ENCODE assay signal across 9 mouse cellular contexts in the genomic region with DNA sequence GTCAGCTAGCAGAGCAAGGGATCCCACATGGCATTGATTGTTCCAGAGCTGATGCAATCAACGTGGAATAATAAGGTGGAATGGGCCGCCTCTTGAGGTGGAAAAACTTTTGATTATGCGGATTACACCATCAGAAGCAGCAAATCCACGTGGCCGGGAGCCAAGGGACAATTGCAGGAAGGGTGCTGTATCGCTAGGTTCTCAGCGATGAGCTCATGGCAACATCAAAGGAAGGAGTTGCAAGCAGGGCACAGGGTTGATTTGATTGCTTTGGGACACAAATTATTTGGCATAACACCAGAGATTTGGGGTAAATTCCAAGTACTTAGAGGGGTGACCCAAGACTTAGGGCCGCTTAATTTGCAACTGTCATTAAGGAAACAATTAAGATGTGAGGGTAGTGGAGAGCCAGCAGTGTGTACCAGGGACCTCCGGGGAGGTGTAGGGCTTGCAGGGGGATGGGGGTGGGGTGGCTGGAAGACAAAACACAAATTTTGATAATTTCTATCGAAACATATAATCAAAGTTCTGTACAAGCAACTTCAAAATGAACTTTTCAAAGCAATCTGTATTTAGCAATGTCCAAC.
DNase-seq lines count a peak whose midpoint lies in the region; ATAC-seq lines count a peak whose summit lies in the region.
"Had no signal": no experiment of that assay in that cellular context is flagged by ENCODE, and none has a peak within 500 bp of the region (broad histone marks: within the 10 kb centered on the region; RNA-seq: fewer than 3 reads in every experiment).

No protein-coding gene starts in this region.

- DNase-seq in adrenal gland, postnatal 10 days, result peak; percentile 15
- DNase-seq in adrenal gland, postnatal 4 days (ENCODE audit: low spot score in 2 of 2), result no peak
- DNase-seq in kidney, postnatal 25 days, result peak; percentile 4 to 38
- DNase-seq in kidney, adult 11 months, result no peak
- DNase-seq in testis, postnatal 10 days (ENCODE audit: low spot score), result peak; percentile 45
- DNase-seq in testis, postnatal 14 days (ENCODE audit: low spot score), result no peak
- DNase-seq in urinary bladder, adult 2 months (ENCODE audit: low spot score), result no peak
- DNase-seq: cerebellum, adult 11 months had no signal

- ATAC-seq in monocyte, adult 5-6 weeks (replicated peaks; ENCODE audit: insufficient number of reproducible peaks, low FRiP score, low TSS enrichment, poor library complexity, severe bottlenecking), result no peak

Comparison
In these comparisons a context has a peak if more than half of its experiments do, and no peak if none do; other contexts are left out.
1. DNase-seq: peak in adrenal gland, postnatal 10 days (single experiment), kidney, postnatal 25 days (2 of 2) and testis, postnatal 10 days (single experiment); none in adrenal gland, postnatal 4 days (0 of 2), kidney, adult 11 months (single experiment), testis, postnatal 14 days (single experiment) and urinary bladder, adult 2 months (single experiment).